Mouse (Mus musculus) heart, adult 2 months (tissue): ENCODE data around the gene Chrdl1. TPM values are rescaled to one million over a fixed set of nuclear protein-coding genes. Genes with fewer than 3 reads are reported as not detected.

Experiments used
- DNase-seq, 2 experiments: peaks; one replicate each; pipeline ENCODE4 v3.0.0; 2021
- H3K27ac ChIP-seq: fragments of 200-600 bp; 2 replicates; pipeline ENCODE4 v1.8.1; 2022
- H3K27me3 ChIP-seq: fragments of 200-500 bp; 2 replicates; pipeline ENCODE4 v1.6.1; 2012; ENCODE audit warnings: mild to moderate bottlenecking, low read length, inconsistent platforms, mixed read lengths; ENCODE audit not compliant: control insufficient read depth, insufficient read depth
- H3K36me3 ChIP-seq: fragments of 200-500 bp; 2 replicates; pipeline ENCODE4 v1.6.1; 2012; ENCODE audit warnings: low read length, inconsistent platforms; ENCODE audit not compliant: control insufficient read depth, insufficient read depth
- H3K4me1 ChIP-seq: fragments of 200-500 bp; 2 replicates; pipeline ENCODE4 v1.6.1; 2011; ENCODE audit warnings: low read length; ENCODE audit not compliant: control insufficient read depth, insufficient read depth
- H3K4me3 ChIP-seq: fragments of 200-600 bp; 2 replicates; pipeline ENCODE4 v1.8.1; 2022
- H3K79me2 ChIP-seq: fragments of 200-500 bp; replicated peaks from 2 replicates; pipeline ENCODE4 v1.6.1; 2012; ENCODE audit warnings: mild to moderate bottlenecking, inconsistent platforms, low read length, moderate library complexity, mixed read lengths; ENCODE audit not compliant: control insufficient read depth, insufficient read depth
- H3K9ac ChIP-seq: fragments of 200-500 bp; 2 replicates; pipeline ENCODE4 v1.6.1; 2012; ENCODE audit warnings: low read depth, mild to moderate bottlenecking, control low read depth, inconsistent platforms, low read length, mixed read lengths
- CTCF ChIP-seq: fragments of 200-600 bp; IDR thresholded peaks from 2 replicates; pipeline ENCODE4 v1.8.1; 2022; ENCODE audit warnings: antibody characterized with exemption, mild to moderate bottlenecking, moderate library complexity
- EP300 ChIP-seq: fragments of 200-500 bp; IDR thresholded peaks from 2 replicates; pipeline ENCODE4 v1.6.1; 2011; ENCODE audit warnings: low read depth, low read length, control low read depth; ENCODE audit not compliant: insufficient read depth
- POLR2A ChIP-seq: fragments of 200-500 bp; IDR thresholded peaks from 2 replicates; pipeline ENCODE4 v1.6.1; 2011; ENCODE audit warnings: mild to moderate bottlenecking, low read depth, low read length, control low read depth; ENCODE audit not compliant: insufficient read depth
- WGBS: fragments of 180-500 bp; shearing (Covaris S2); methylation state at CpG from one replicate; pipeline ENCODE4 v1.1.7; 2018; 5-methylcytosine and 5-hydroxymethylcytosine counted together
- intact Hi-C: fragments of 180-260 bp; cut with DNase I; formaldehyde crosslinking; loops from one replicate; pipeline ENCODE4 v1.15.1; 2025
- polyA plus RNA-seq: library from polyadenylated mRNA; depleted of rRNA; stranded (reverse); fragments of >200 nt; gene quantifications from 2 replicates; pipeline ENCODE4 v1.2.3, GENCODE M21; 2012; rRNA removed
- total RNA-seq, 2 experiments: library from RNA; stranded (reverse); gene quantifications; 2 replicates each; pipeline ENCODE4 v1.2.3; 2021

Gene Chrdl1
- total and polyA plus RNA-seq, 3 experiments, result 1.6 to 2.2 (median 2.0) TPM

GRCm38 (mm10) chrX:143294726-143295125, 99.3 kb downstream of the Chrdl1 start:
- no peaks in the 10 kb centered on the region for H3K4me1 ChIP-seq
- no peaks in the 10 kb centered on the region for H3K36me3 ChIP-seq
- WGBS, result 83% methylated on average over 2 of the region's 2 CpGs
- H3K27me3 ChIP-seq, result no peaks in the 10 kb centered on the region
- H3K9ac ChIP-seq, result no peak overlapping the region
- TF ChIP-seq POLR2A (no peak), CTCF (no peak), EP300 (no peak)
- no peak for DNase-seq
- intact Hi-C loops, result no loop called here
- no peak overlapping the region for H3K4me3 ChIP-seq
- H3K79me2 ChIP-seq, result no peaks in the 10 kb centered on the region
- H3K27ac ChIP-seq, result no peak overlapping the region

- TF ChIP-seq CTCF (peak; percentile 59), POLR2A (no peak)
- intact Hi-C loops, result loop anchor here (10.0 kb wide), 1 partner anchor 160 kb away; no protein-coding TSS in a partner anchor
- Histone ChIP-seq H3K4me3 (no peak overlapping the region), H3K79me2 (no peaks in the 10 kb centered on the region), H3K36me3 (no peaks in the 10 kb centered on the region), H3K27ac (no peak overlapping the region), H3K4me1 (no peaks in the 10 kb centered on the region), H3K9ac (no peak overlapping the region), H3K27me3 (no peaks in the 10 kb centered on the region)
- no peak for DNase-seq
- 36% methylated on average over 5 of the region's 5 CpGs for WGBS
These were observed 118.9 kb downstream of the Chrdl1 start for GRCm38 (mm10) chrX:143275202-143275601.

GRCm38 (mm10) chrX:143250709-143251108, 143.4 kb downstream of the Chrdl1 start:
- no peak overlapping the region for H3K9ac ChIP-seq
- H3K79me2 ChIP-seq, result no peaks in the 10 kb centered on the region
- no peak overlapping the region for H3K4me3 ChIP-seq
- TF ChIP-seq POLR2A (no peak), EP300 (no peak), CTCF (no peak)
- no peaks in the 10 kb centered on the region for H3K27me3 ChIP-seq
- intact Hi-C loops, result no loop called here
- H3K36me3 ChIP-seq, result no peaks in the 10 kb centered on the region
- H3K4me1 ChIP-seq, result no peaks in the 10 kb centered on the region
- DNase-seq, result no peak
- no peak overlapping the region for H3K27ac ChIP-seq

Other genes starting within 250 kb of the Chrdl1 start
- under 1 TPM; 0.16 to 0.23 TPM for gene Pak3, start 124.3 kb upstream of the Chrdl1 start, total RNA-seq
- gene Pak3, start 124.3 kb upstream of the Chrdl1 start, polyA plus RNA-seq, result 0.06 and 0.09 TPM in 2 replicates